Comparison of ENCODE assay signal across 19 mouse cellular contexts in the genomic region with DNA sequence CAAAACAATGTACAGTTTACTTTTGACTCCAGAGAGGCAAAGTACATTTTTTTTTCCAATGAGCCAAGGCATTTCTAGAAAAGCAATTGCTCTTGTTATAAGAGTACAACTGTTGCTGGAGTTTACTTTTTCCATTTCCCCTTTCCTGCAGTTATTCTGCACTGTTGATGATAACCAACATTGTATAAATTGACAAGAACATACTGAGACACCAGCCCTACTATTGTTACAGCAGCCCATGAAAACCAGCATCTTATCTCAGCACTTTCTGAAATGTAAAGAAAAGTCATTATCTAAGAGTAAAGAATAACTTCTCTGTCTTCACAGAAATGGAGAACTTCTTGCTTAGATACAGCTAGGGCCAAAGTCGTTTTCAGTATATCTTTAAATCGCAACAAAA.
DNase-seq lines count a peak whose midpoint lies in the region; TF ChIP-seq lines count a peak whose summit lies in the region.
"Had no signal": no experiment of that assay in that cellular context is flagged by ENCODE, and none has a peak within 500 bp of the region (broad histone marks: within the 10 kb centered on the region; RNA-seq: fewer than 3 reads in every experiment).

No protein-coding gene starts in this region.

- no peaks in the 10 kb centered on the region for H3K9me3 ChIP-seq in MEL (replicated peaks; ENCODE audit: insufficient read depth, low read length)
- H3K9me3 ChIP-seq: G1E had no signal

- H3K27ac ChIP-seq in MEL (ENCODE audit: control insufficient read depth, low read depth, low read length) = peak overlapping the region; percentile 85

- H3K9ac ChIP-seq in MEL (ENCODE audit: control insufficient read depth, low read depth, low read length, poor library complexity, severe bottlenecking) = peak overlapping the region; percentile 40; the same call in 1 of the 2 replicates

- H3K27me3 ChIP-seq in MEL (ENCODE audit: control insufficient read depth in 1 of 2, insufficient read depth in 2 of 2, low read length in 2 of 2) = no peaks in the 10 kb centered on the region
- H3K27me3 ChIP-seq: CH12.LX, Patski had no signal

- no peaks in the 10 kb centered on the region for H3K79me2 ChIP-seq in MEL (ENCODE audit: control insufficient read depth, insufficient read depth, low read length, poor library complexity)

- no peak for TF ChIP-seq RAD21 in MEL (IDR thresholded peaks at IDR 0.05; ENCODE audit: low read depth, low read length)

- peaks cover 0 to 9% of the 10 kb centered on the region in 2 experiments; a peak in 2 of 4 replicates for H3K4me1 ChIP-seq in MEL (ENCODE audit: control insufficient read depth in 1 of 2, insufficient read depth in 2 of 2, low read length in 2 of 2)

- no peak for TF ChIP-seq CTCF in MEL (IDR thresholded peaks at IDR 0.05 in 2 of 3, conservative IDR thresholded peaks at IDR 0.05 in 1 of 3; ENCODE audit: control insufficient read depth in 1 of 3, insufficient read depth in 1 of 3, low read depth in 2 of 3, low read length in 3 of 3, poor library complexity in 1 of 3, severe bottlenecking in 1 of 3)

- DNase-seq in MEL (ENCODE audit: low read depth, low spot score) = peak; percentile 88
- peak; percentile 85 for DNase-seq in MEL-GATA-1-ER (ENCODE audit: extremely low read depth, low read depth)
- no peak for DNase-seq in ovary, postnatal 14 days (ENCODE audit: low spot score)
- DNase-seq in cerebellum, adult 11-12 months = no peak
- DNase-seq: adrenal gland, adult 2 months; adrenal gland, adult 8-10 months; adrenal gland, postnatal 10 days; adrenal gland, postnatal 14 days; adrenal gland, postnatal 25 days; adrenal gland, postnatal 36 days; B cell, adult 2 months; cerebellum, adult 11 months; cerebellum, adult 18-20 months; cerebellum, adult 2 months; cerebellum, adult 8-10 months; cerebellum, adult 9-10 months had no signal

- H3K4me3 ChIP-seq in MEL (ENCODE audit: control insufficient read depth in 1 of 2, insufficient read depth in 1 of 2, low read depth in 2 of 2, low read length in 2 of 2) = peak overlapping the region in 1 of 2 experiments; percentile 51; a peak in 2 of 4 replicates

- TF ChIP-seq POLR2A in MEL (IDR thresholded peaks at IDR 0.05; ENCODE audit: control insufficient read depth in 1 of 2, insufficient read depth in 1 of 2, low read depth in 1 of 2, low read length in 2 of 2, poor library complexity in 1 of 2) = no peak

- peak; percentile 91 to 92 for TF ChIP-seq EP300 in MEL (IDR thresholded peaks at IDR 0.05; ENCODE audit: low read depth in 1 of 2, low read length in 2 of 2)

- peaks cover 0 to 10% of the 10 kb centered on the region in 2 experiments; a peak in 2 of 4 replicates for H3K36me3 ChIP-seq in MEL (ENCODE audit: control insufficient read depth in 1 of 2, insufficient read depth in 2 of 2, low read length in 2 of 2)
- H3K36me3 ChIP-seq: G1E had no signal

TF ChIP-seq in MEL, 35 proteins besides CTCF, POLR2A, EP300 and RAD21:
- peak; percentile 38; the same call in 1 of the 2 replicates for TF ChIP-seq RCOR1 (IDR thresholded peaks at IDR 0.05; ENCODE audit: low read depth, low read length)
- TF ChIP-seq ZMIZ1 (IDR thresholded peaks at IDR 0.05; ENCODE audit: low read depth, low read length) = no peak
- peak; percentile 68 for TF ChIP-seq MYB (IDR thresholded peaks at IDR 0.05; ENCODE audit: low read depth, low read length)
- TF ChIP-seq SIN3A (IDR thresholded peaks at IDR 0.05; ENCODE audit: low read length) = no peak
- peak; percentile 90 for TF ChIP-seq GATA1 (IDR thresholded peaks at IDR 0.05; ENCODE audit: low read depth, low read length)
- peak; percentile 59 for TF ChIP-seq ETS1 (IDR thresholded peaks at IDR 0.05; ENCODE audit: low read depth, low read length)
- peak; percentile 80 for TF ChIP-seq TCF12 (IDR thresholded peaks at IDR 0.05; ENCODE audit: low read depth, low read length)
- peak; percentile 48 for TF ChIP-seq TAL1 (IDR thresholded peaks at IDR 0.05; ENCODE audit: low read length)

Comparison
In these comparisons a context has a peak if more than half of its experiments do, and no peak if none do; other contexts are left out.
1. DNase-seq: peak in MEL (single experiment) and MEL-GATA-1-ER (single experiment); none in ovary, postnatal 14 days (single experiment) and cerebellum, adult 11-12 months (single experiment).